Mouse (Mus musculus): Measurements from ENCODE around the gene Tmem178b.

Tmem178b gene

GRCm38 (mm10) chr6:40161381-40161780 is 288.3 kb downstream of the Tmem178b start:
- in situ Hi-C loops (cut with MboI, MseI), result no loop called here

GRCm38 (mm10) chr6:40173559-40173958 is 300.5 kb downstream of the Tmem178b start:
- in situ Hi-C loops (cut with MboI, MseI), result no loop called here

GRCm38 (mm10) chr6:40177870-40178269 is 304.8 kb downstream of the Tmem178b start:
- in situ Hi-C loops (cut with MboI, MseI), result no loop called here

GRCm38 (mm10) chr6:40180551-40180950 is 307.5 kb downstream of the Tmem178b start:
- in situ Hi-C loops (cut with MboI, MseI), result no loop called here

- in situ Hi-C loops (cut with MboI, MseI), result no loop called here
Observed at GRCm38 (mm10) chr6:40200661-40201060, 327.6 kb downstream of the Tmem178b start.

GRCm38 (mm10) chr6:40202602-40203001 is 329.5 kb downstream of the Tmem178b start:
- in situ Hi-C loops (cut with MboI, MseI), result no loop called here

- in situ Hi-C loops (cut with MboI, MseI), result no loop called here
Observed at GRCm38 (mm10) chr6:40205380-40205779, 332.3 kb downstream of the Tmem178b start.

- in situ Hi-C loops (cut with MboI, MseI), result no loop called here
Observed at GRCm38 (mm10) chr6:40208014-40208413, 334.9 kb downstream of the Tmem178b start.

GRCm38 (mm10) chr6:40209172-40209571 is 336.1 kb downstream of the Tmem178b start:
- in situ Hi-C loops (cut with MboI, MseI), result no loop called here

GRCm38 (mm10) chr6:40217154-40217553 is 344.1 kb downstream of the Tmem178b start:
- in situ Hi-C loops (cut with MboI, MseI), result no loop called here

GRCm38 (mm10) chr6:40217651-40218050 is 344.6 kb downstream of the Tmem178b start:
- in situ Hi-C loops (cut with MboI, MseI), result no loop called here

GRCm38 (mm10) chr6:40220634-40221120 is 347.6 kb downstream of the Tmem178b start:
- in situ Hi-C loops (cut with MboI, MseI), result no loop called here

- in situ Hi-C loops (cut with MboI, MseI), result no loop called here
Observed at GRCm38 (mm10) chr6:40225585-40226280, 352.7 kb downstream of the Tmem178b start.

GRCm38 (mm10) chr6:40228981-40229380 is 355.9 kb downstream of the Tmem178b start:
- in situ Hi-C loops (cut with MboI, MseI), result no loop called here

GRCm38 (mm10) chr6:40229985-40230384 is 356.9 kb downstream of the Tmem178b start:
- in situ Hi-C loops (cut with MboI, MseI), result loop anchor here (10.0 kb wide), 1 partner anchor 165 kb away; no protein-coding TSS in a partner anchor

- in situ Hi-C loops (cut with MboI, MseI), result loop anchor here (10.0 kb wide), 1 partner anchor 161 kb away; no protein-coding TSS in a partner anchor
Observed at GRCm38 (mm10) chr6:40234066-40234465, 361.0 kb downstream of the Tmem178b start.

GRCm38 (mm10) chr6:40235793-40236470 is 362.9 kb downstream of the Tmem178b start:
- in situ Hi-C loops (cut with MboI, MseI), result loop anchor here (10.0 kb wide), 1 partner anchor 159 kb away; no protein-coding TSS in a partner anchor

- in situ Hi-C loops (cut with MboI, MseI), result loop anchor here (10.0 kb wide), 1 partner anchor 158 kb away; no protein-coding TSS in a partner anchor
Observed at GRCm38 (mm10) chr6:40236841-40237765, 364.0 kb downstream of the Tmem178b start.

GRCm38 (mm10) chr6:40238857-40239256 is 365.8 kb downstream of the Tmem178b start:
- in situ Hi-C loops (cut with MboI, MseI), result loop anchor here (10.0 kb wide), 1 partner anchor 156 kb away; no protein-coding TSS in a partner anchor

GRCm38 (mm10) chr6:40240671-40241070 is 367.6 kb downstream of the Tmem178b start:
- in situ Hi-C loops (cut with MboI, MseI), result no loop called here

- in situ Hi-C loops (cut with MboI, MseI), result no loop called here
Observed at GRCm38 (mm10) chr6:40247398-40247946, 374.4 kb downstream of the Tmem178b start.
